8 mouse cellular contexts compared by ENCODE assay signal in genomic region chr7:144582284-144582980, GRCm38 (mm10). TPM values are rescaled to one million over a fixed set of nuclear protein-coding genes. Genes with fewer than 3 reads are reported as not detected.
A peak's percentile ranks its signal among the peaks of the same experiment; 100 is the strongest.
DNase-seq lines count a peak whose midpoint lies in the region; ATAC-seq and TF ChIP-seq lines count a peak whose summit lies in the region.

Gene Fadd, minus strand, starts transcription at chr7:144582463.

- 0 out of 2 replicates have a peak, but pooled peaks have one; percentile 25 for TF ChIP-seq EP300 in heart, adult 2 months (IDR thresholded peaks at IDR 0.05; ENCODE audit: insufficient read depth, low read depth, low read length)

- H3K79me2 ChIP-seq in heart, adult 2 months (replicated peaks; ENCODE audit: control insufficient read depth, insufficient read depth, low read length): no peaks in the 10 kb centered on the region

- DNase-seq in 3134 (ENCODE audit: extremely low read depth, insufficient read length, low spot score): peak; percentile 92
- DNase-seq in adrenal gland, postnatal 36 days: peak; percentile 95 to 97
- DNase-seq in heart, adult 2 months: peak; percentile 95 to 98
- DNase-seq in kidney, adult 8-10 months: peak; percentile 93 to 96
- DNase-seq in spleen, postnatal 10 days (ENCODE audit: low spot score in 2 of 2): peak; percentile 88 to 94

- H3K9me3 ChIP-seq in embryonic facial prominence, embryonic 13.5 days: no peaks in the 10 kb centered on the region
- no peaks in the 10 kb centered on the region for H3K9me3 ChIP-seq in limb, embryonic 13.5 days
- no peaks in the 10 kb centered on the region for H3K9me3 ChIP-seq in midbrain, embryonic 16.5 days (replicated peaks; ENCODE audit: control insufficient read depth, low read length, poor library complexity, severe bottlenecking)

- H3K4me1 ChIP-seq in embryonic facial prominence, embryonic 13.5 days: peaks cover 20% of the 10 kb centered on the region
- H3K4me1 ChIP-seq in heart, adult 2 months (ENCODE audit: control insufficient read depth, insufficient read depth, low read length): peaks cover 8% of the 10 kb centered on the region
- peaks cover 19% of the 10 kb centered on the region for H3K4me1 ChIP-seq in limb, embryonic 13.5 days
- H3K4me1 ChIP-seq in midbrain, embryonic 16.5 days (ENCODE audit: control insufficient read depth, insufficient read depth, low read length): peaks cover 16% of the 10 kb centered on the region

- TF ChIP-seq CTCF in heart, adult 2 months (IDR thresholded peaks at IDR 0.05): no peak

- intact Hi-C loops in heart, adult 2 months (cut with DNase I): loop anchor here (2.0 to 5.0 kb wide), 5 partner anchors 30 to 365 kb away; partner anchors contain the start of genes Cttn and Ppfia1

- peak within 1 kb of the TSS; percentile 85 for H3K9ac ChIP-seq in embryonic facial prominence, embryonic 13.5 days
- peak within 1 kb of the TSS; percentile 83 for H3K9ac ChIP-seq in heart, adult 2 months (ENCODE audit: low read depth, low read length)
- peak within 1 kb of the TSS; percentile 84 for H3K9ac ChIP-seq in limb, embryonic 13.5 days
- peak within 1 kb of the TSS; percentile 78 for H3K9ac ChIP-seq in midbrain, embryonic 16.5 days (ENCODE audit: low read depth, low read length)

- H3K27me3 ChIP-seq in embryonic facial prominence, embryonic 13.5 days: peaks cover 4% of the 10 kb centered on the region; the same call in 1 of the 2 replicates
- H3K27me3 ChIP-seq in heart, adult 2 months (ENCODE audit: control insufficient read depth, insufficient read depth, low read length): no peaks in the 10 kb centered on the region
- H3K27me3 ChIP-seq in limb, embryonic 13.5 days: peaks cover 5% of the 10 kb centered on the region; the same call in 1 of the 2 replicates
- no peaks in the 10 kb centered on the region for H3K27me3 ChIP-seq in midbrain, embryonic 16.5 days (ENCODE audit: control insufficient read depth, insufficient read depth, low read depth, low read length)

- WGBS in embryonic facial prominence, embryonic 13.5 days: 1% methylated on average over 34 of the region's 34 CpGs
- WGBS in heart, adult 2 months: under 1% methylated on average over 34 of the region's 34 CpGs
- WGBS in limb, embryonic 13.5 days: 2% methylated on average over 34 of the region's 34 CpGs
- 2% methylated on average over 34 of the region's 34 CpGs for WGBS in midbrain, embryonic 16.5 days

- peaks cover 18% of the 10 kb centered on the region for H3K36me3 ChIP-seq in embryonic facial prominence, embryonic 13.5 days
- H3K36me3 ChIP-seq in heart, adult 2 months (ENCODE audit: control insufficient read depth, insufficient read depth, low read length): no peaks in the 10 kb centered on the region
- peaks cover 22% of the 10 kb centered on the region for H3K36me3 ChIP-seq in limb, embryonic 13.5 days
- peaks cover 4% of the 10 kb centered on the region; the same call in 1 of the 2 replicates for H3K36me3 ChIP-seq in midbrain, embryonic 16.5 days (ENCODE audit: control insufficient read depth, insufficient read depth, low read length)

- H3K4me2 ChIP-seq in embryonic facial prominence, embryonic 13.5 days: peak within 1 kb of the TSS; percentile 91
- peak within 1 kb of the TSS; percentile 88 for H3K4me2 ChIP-seq in limb, embryonic 13.5 days (replicated peaks)
- H3K4me2 ChIP-seq in midbrain, embryonic 16.5 days (ENCODE audit: low read length): peak within 1 kb of the TSS; percentile 74

- peak within 1 kb of the TSS; percentile 94 for H3K27ac ChIP-seq in embryonic facial prominence, embryonic 13.5 days
- peak within 1 kb of the TSS; percentile 72 for H3K27ac ChIP-seq in heart, adult 2 months
- H3K27ac ChIP-seq in limb, embryonic 13.5 days: peak within 1 kb of the TSS; percentile 89
- H3K27ac ChIP-seq in midbrain, embryonic 16.5 days (ENCODE audit: low read length): peak within 1 kb of the TSS; percentile 86

- TF ChIP-seq POLR2A in heart, adult 2 months (IDR thresholded peaks at IDR 0.05; ENCODE audit: insufficient read depth, low read depth, low read length): peak; percentile 88

- peak; percentile 77 for ATAC-seq in embryonic facial prominence, embryonic 13.5 days (ENCODE audit: insufficient number of reproducible peaks, insufficient read depth, low FRiP score, low TSS enrichment, low read depth)
- peak; percentile 87 for ATAC-seq in limb, embryonic 13.5 days (ENCODE audit: low FRiP score, low read depth)
- peak; percentile 92 for ATAC-seq in midbrain, embryonic 16.5 days

- H3K4me3 ChIP-seq in embryonic facial prominence, embryonic 13.5 days: peak within 1 kb of the TSS; percentile 82
- H3K4me3 ChIP-seq in heart, adult 2 months: peak within 1 kb of the TSS; percentile 93
- H3K4me3 ChIP-seq in limb, embryonic 13.5 days: peak within 1 kb of the TSS; percentile 84
- peak within 1 kb of the TSS; percentile 69 for H3K4me3 ChIP-seq in midbrain, embryonic 16.5 days (ENCODE audit: low read depth, low read length)

RNA-seq across cellular contexts. Expression of gene Fadd, which starts in this region (rescaled TPM):
- total RNA-seq in adrenal gland, postnatal 36 days (2021): 10 to 100 TPM in 1 of 2 experiments, 1 to 10 TPM in 1; 8.9 to 12.9 TPM
- 9.6 and 10.0 TPM in 2 replicates for polyA plus RNA-seq in embryonic facial prominence, embryonic 13.5 days (2015; fragmentation: Nextera tagmentation; extraction: Ambion mirVana)
- 1 to 10 TPM; 8.2 to 8.6 TPM for total RNA-seq in heart, adult 2 months (2021)
- 13.4 and 15.6 TPM in 2 replicates for polyA plus RNA-seq in heart, adult 2 months (2012; rRNA removed)
- polyA plus RNA-seq in limb, embryonic 13.5 days (2015; fragmentation: Nextera tagmentation; extraction: Ambion mirVana): 9.6 and 10.6 TPM in 2 replicates
- 4.0 and 4.5 TPM in 2 replicates for polyA plus RNA-seq in midbrain, embryonic 16.5 days (2015; fragmentation: Nextera tagmentation; extraction: Ambion mirVana)

Comparison
In these comparisons a context has a peak if more than half of its experiments do, and no peak if none do; other contexts are left out.
1. Peak in every context shown above with its lines: DNase-seq, ATAC-seq, H3K4me3 ChIP-seq and H3K27ac ChIP-seq.